Mouse (Mus musculus) limb, embryonic 14.5 days (tissue): Measurements from ENCODE around the gene Stub1. TPM values are rescaled to one million over a fixed set of nuclear protein-coding genes. Genes with fewer than 3 reads are reported as not detected.

Source experiments
- ATAC-seq: fragments of 200-750 bp; cut with Nextera tagmentation; 2 replicates; pipeline ENCODE4 v1.8.0; 2017; ENCODE audit warnings: low read depth, moderate number of reproducible peaks, moderate TSS enrichment; ENCODE audit not compliant: low FRiP score
- DNase-seq: peaks from one replicate; pipeline ENCODE4 v3.0.0-alpha.2; 2015; ENCODE audit warnings: low spot score
- H3K27ac ChIP-seq: fragments of 300-500 bp; sonication (generic); replicated peaks from 2 replicates; pipeline ENCODE4 v1.5.1; 2014; ENCODE audit warnings: low read depth, mild to moderate bottlenecking, low read length, moderate library complexity, mixed read lengths
- H3K27me3 ChIP-seq: fragments of 300-500 bp; sonication (generic); 2 replicates; pipeline ENCODE4 v1.6.1; 2014; ENCODE audit warnings: low read length, mixed read lengths; ENCODE audit not compliant: control insufficient read depth, insufficient read depth
- H3K36me3 ChIP-seq: fragments of 300-500 bp; sonication (generic); 2 replicates; pipeline ENCODE4 v1.6.1; 2014; ENCODE audit warnings: mild to moderate bottlenecking, low read length, moderate library complexity, mixed read lengths; ENCODE audit not compliant: control insufficient read depth, insufficient read depth
- H3K4me1 ChIP-seq: fragments of 300-500 bp; sonication (generic); 2 replicates; pipeline ENCODE4 v1.6.1; 2014; ENCODE audit warnings: antibody characterized with exemption, low read length, mixed read lengths; ENCODE audit not compliant: control insufficient read depth, insufficient read depth
- H3K4me2 ChIP-seq: fragments of 300-500 bp; sonication (generic); replicated peaks from 2 replicates; pipeline ENCODE4 v1.6.1; 2014; ENCODE audit warnings: low read depth, mild to moderate bottlenecking, low read length, moderate library complexity; ENCODE audit not compliant: severe bottlenecking
- H3K4me3 ChIP-seq: fragments of 300-500 bp; sonication (generic); replicated peaks from 2 replicates; pipeline ENCODE4 v1.5.1; 2014; ENCODE audit warnings: low read length
- H3K9ac ChIP-seq: fragments of 300-500 bp; sonication (generic); 2 replicates; pipeline ENCODE4 v1.6.1; 2014; ENCODE audit warnings: mild to moderate bottlenecking, low read depth, low read length, moderate library complexity; ENCODE audit not compliant: severe bottlenecking
- H3K9me3 ChIP-seq: fragments of 300-500 bp; sonication (generic); 2 replicates; pipeline ENCODE4 v1.6.1; 2016; ENCODE audit warnings: low read length; ENCODE audit not compliant: control insufficient read depth
- POLR2A ChIP-seq: fragments of 200-500 bp; IDR thresholded peaks from 2 replicates; pipeline ENCODE4 v1.8.0; 2012; ENCODE audit warnings: inconsistent platforms, mild to moderate bottlenecking, moderate library complexity, borderline replicate concordance; ENCODE audit not compliant: insufficient read depth, insufficient read length; ENCODE audit errors: extremely low read depth
- WGBS: fragments of 180-500 bp; shearing (Covaris S2); extraction: QIAGEN DNeasy Blood & Tissue Kit; methylation state at CpG from one replicate; pipeline ENCODE4 v1.1.7; 2014; 5-methylcytosine and 5-hydroxymethylcytosine counted together
- polyA plus RNA-seq, 2 experiments: library from polyadenylated mRNA; depleted of rRNA in 1 of 2; stranded (reverse) in 1 of 2; unstranded in 1 of 2; fragments of >200 nt; fragmentation: Nextera tagmentation in 1 of 2; extraction: Ambion mirVana in 1 of 2; gene quantifications; 2 replicates each; pipeline versions ENCODE4 v1.2.1 to v1.2.3; 2012 to 2014

The Stub1 gene
- polyA plus RNA-seq, 2 experiments = 338 to 350 TPM

DNA sequence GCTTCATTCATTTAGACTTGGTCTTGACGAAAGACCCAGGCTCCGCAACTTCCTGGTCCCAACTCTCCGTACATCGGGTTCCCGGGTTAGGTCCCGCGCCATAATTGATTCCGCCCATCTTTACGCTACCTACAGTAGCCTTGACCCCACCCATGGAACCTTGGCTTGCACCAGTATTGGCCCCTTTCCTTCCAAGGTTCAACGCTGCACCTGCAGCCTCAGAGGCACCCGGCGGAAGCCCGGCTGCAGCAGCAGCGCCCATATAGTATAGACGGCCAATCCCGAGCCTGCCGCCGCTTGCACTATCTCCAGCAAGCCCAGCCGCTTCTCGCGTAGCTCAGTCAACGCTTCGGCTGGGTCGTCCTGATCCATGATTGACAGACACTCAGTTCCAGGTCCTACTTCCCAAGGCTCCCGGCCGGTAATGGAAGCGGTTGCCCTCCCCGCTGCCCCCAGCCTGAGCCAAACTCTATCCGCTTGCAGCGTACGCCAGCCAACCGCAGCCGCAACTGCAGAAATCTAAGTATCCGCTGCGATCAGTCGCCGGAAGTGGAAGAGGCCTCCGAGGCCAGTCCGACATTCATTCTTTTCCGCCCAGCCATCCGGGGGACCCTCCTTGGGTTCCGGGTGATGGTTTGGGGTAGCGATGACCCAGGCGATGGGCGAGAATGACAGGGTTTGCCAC, 41.2 kb downstream of the Stub1 start:
- peak overlapping the region; percentile 97 for H3K4me2 ChIP-seq
- peak overlapping the region; percentile 59 for H3K4me3 ChIP-seq
- H3K9ac ChIP-seq = peak overlapping the region; percentile 60
- DNase-seq (peak; percentile 70), ATAC-seq (peak; percentile 73)
- no peaks in the 10 kb centered on the region for H3K9me3 ChIP-seq
- H3K27me3 ChIP-seq = no peaks in the 10 kb centered on the region
- TF ChIP-seq POLR2A = peak; percentile 60; the same call in 1 of the 2 replicates
- 2% methylated on average over 39 of the region's 45 CpGs for WGBS
- peaks cover 23% of the 10 kb centered on the region for H3K4me1 ChIP-seq
- peak overlapping the region; percentile 84 for H3K27ac ChIP-seq
- H3K36me3 ChIP-seq = peaks cover 15% of the 10 kb centered on the region

DNA sequence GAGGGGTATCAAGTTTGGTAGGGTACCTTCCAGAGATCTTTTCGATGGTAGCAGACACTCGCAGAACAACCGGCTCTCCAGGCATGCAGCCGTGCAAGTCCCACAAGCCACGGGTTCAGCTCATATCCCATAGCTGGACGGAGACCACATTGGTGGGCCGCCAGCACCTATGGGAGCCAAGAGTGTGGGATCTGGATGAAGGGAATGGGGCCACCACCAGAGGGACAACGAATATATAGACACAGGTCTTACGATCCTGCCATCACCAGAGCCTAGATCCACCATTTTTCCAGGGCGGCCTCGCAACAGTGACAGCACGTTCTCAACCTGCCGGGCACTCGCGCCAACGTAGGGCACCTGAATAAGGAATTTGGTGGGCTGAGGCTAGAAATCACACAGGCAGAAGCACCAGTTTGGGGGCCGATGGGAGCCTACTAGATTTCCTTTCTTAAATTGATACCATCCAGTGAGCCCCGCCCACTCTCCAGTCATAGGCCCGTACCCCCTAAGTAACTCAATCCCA, 41.8 kb downstream of the Stub1 start:
- H3K27ac ChIP-seq = 0 out of 2 replicates have a peak overlapping the region, but pooled peaks have one; percentile 84
- H3K27me3 ChIP-seq = no peaks in the 10 kb centered on the region
- peak overlapping the region; percentile 59 for H3K4me3 ChIP-seq
- H3K36me3 ChIP-seq = peaks cover 17% of the 10 kb centered on the region
- H3K4me2 ChIP-seq = peak overlapping the region; percentile 97
- no peak for DNase-seq
- WGBS = 21% methylated on average over 19 of the region's 19 CpGs
- ATAC-seq = no peak; the same call in 1 of the 2 replicates
- H3K9ac ChIP-seq = peak overlapping the region; percentile 60
- no peak for TF ChIP-seq POLR2A
- H3K4me1 ChIP-seq = peaks cover 23% of the 10 kb centered on the region
- H3K9me3 ChIP-seq = no peaks in the 10 kb centered on the region

DNA sequence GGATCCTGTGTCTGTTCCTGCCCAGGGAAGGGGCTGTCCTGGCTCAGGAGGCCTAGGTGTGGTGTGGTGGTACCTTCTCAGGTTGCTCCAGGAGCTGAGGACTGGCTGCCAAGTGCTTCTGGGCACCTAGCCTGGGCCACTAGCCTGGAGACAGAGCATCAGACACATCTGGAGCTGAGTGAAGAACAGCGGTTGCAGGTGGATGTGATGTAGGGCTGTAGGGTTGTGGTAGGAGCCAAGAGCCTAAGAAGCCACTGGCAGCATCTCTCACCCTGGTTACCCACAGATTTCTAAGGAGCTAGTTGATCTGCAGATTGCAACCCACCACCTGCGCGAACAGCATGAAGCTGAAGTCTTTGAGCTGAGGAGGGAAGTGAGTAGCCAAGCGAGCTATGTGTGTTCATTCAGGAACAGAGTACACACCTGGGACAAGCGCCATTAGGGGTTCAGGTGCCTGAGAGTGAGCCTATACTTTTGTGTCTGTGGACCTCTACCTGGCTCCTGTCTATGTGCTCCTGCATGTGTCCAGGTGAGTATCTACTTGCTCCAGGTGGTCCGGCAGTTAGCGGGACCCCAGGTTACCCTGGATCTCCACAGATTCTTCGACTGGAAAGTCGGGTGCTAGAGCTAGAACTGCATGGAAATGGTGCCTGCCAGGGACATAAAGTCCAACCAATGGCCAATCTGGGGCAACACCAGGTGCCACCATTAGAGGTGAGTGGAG, 46.3 kb downstream of the Stub1 start:
- ATAC-seq = no peak
- DNase-seq = no peak
- H3K36me3 ChIP-seq = peaks cover 40% of the 10 kb centered on the region

DNA sequence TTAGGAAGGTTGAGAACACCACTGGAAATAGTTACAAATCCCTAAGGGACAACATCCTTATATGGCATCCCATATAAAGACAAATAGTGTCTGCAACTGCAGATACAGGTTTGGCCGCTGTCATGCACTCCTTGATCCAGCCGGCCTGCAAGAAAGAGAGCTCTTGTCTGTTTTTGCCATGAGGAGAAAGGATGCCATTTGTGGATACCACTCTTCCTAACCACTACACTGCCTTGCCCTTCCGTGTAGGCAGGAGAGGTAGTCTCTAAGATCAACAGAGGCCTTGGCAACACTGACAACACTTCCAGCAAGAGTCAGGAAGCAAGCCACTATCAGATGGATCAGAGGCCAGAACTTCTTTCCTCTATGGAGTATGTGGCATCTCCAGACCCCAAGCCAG, 46.9 kb downstream of the Stub1 start, which contains the start of gene Ccdc78:
Gene Ccdc78, plus strand, starts transcription at position 301 of the 400 bp plus-strand sequence.
- Histone ChIP-seq H3K4me2 (peak within 1 kb of the TSS; percentile 70), H3K4me1 (peaks cover 17% of the 10 kb centered on the region), H3K36me3 (peaks cover 47% of the 10 kb centered on the region), H3K9ac (peak within 1 kb of the TSS; percentile 52), H3K9me3 (no peaks in the 10 kb centered on the region), H3K27me3 (no peaks in the 10 kb centered on the region), H3K27ac (peak within 1 kb of the TSS; percentile 59), H3K4me3 (peak within 1 kb of the TSS; percentile 53)
- no peak for TF ChIP-seq POLR2A
- 87% methylated on average over 3 of the region's 3 CpGs for WGBS
- ATAC-seq = no peak
- DNase-seq = no peak

More for the DNA sequence above, 46.3 kb downstream of the Stub1 start:
- Histone ChIP-seq H3K4me1 (peaks cover 20% of the 10 kb centered on the region), H3K4me3 (no peak overlapping the region), H3K4me2 (no peak overlapping the region), H3K27me3 (no peaks in the 10 kb centered on the region), H3K27ac (no peak overlapping the region), H3K9me3 (no peaks in the 10 kb centered on the region), H3K9ac (no peak overlapping the region)
- 94% methylated on average over 9 of the region's 9 CpGs for WGBS
- TF ChIP-seq POLR2A = no peak

DNA sequence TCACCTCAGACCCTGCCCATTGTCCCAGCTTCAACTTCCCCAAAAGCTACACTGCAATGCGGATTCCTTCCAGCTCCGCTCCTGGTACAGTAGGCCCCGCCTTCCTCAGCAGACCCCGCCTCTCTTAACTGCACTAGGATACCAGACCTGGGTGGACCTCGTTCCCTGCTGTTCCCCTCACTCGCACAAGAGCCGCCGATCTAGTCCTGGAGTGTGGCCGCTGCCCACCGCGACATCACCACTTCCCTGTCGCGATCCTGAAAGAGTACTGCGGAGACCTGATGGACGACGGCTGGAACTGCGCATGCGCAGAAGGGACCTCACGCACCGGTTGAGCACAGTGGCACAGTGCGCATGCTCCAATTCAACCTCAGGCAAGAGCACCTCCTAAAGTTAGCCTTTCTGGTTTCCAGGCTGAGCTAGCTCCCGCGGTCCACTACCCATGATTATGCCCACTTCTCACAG, 47.9 kb downstream of the Stub1 start, which contains the start of gene Haghl:
Gene Haghl, minus strand, starts transcription at position 393 of the 465 bp plus-strand sequence.
- DNase-seq (peak; percentile 96), ATAC-seq (peak; percentile 90)
- Histone ChIP-seq H3K27me3 (no peaks in the 10 kb centered on the region), H3K4me3 (peak within 1 kb of the TSS; percentile 53), H3K9me3 (no peaks in the 10 kb centered on the region), H3K4me2 (peak within 1 kb of the TSS; percentile 70), H3K36me3 (peaks cover 47% of the 10 kb centered on the region), H3K9ac (peak within 1 kb of the TSS; percentile 52), H3K4me1 (peaks cover 13% of the 10 kb centered on the region), H3K27ac (peak within 1 kb of the TSS; percentile 59)
- 0 out of 2 replicates have a peak, but pooled peaks have one; percentile 41 for TF ChIP-seq POLR2A
- WGBS = under 1% methylated on average over 23 of the region's 23 CpGs
